Mouse (Mus musculus) cerebellum, adult 11-12 months (tissue): ENCODE measurements at regions not wholly inside any gene's neighbourhood (a gene's known extent, or its start where the extent isn't known, plus 50 kb on each side); places are given as distances from the start of the nearest gene placed in this dataset.
A peak's percentile ranks its signal among the peaks of the same experiment; 100 is the strongest.

Source experiments
- DNase-seq: peaks from one replicate; pipeline ENCODE4 v3.0.0; 2022

DNA sequence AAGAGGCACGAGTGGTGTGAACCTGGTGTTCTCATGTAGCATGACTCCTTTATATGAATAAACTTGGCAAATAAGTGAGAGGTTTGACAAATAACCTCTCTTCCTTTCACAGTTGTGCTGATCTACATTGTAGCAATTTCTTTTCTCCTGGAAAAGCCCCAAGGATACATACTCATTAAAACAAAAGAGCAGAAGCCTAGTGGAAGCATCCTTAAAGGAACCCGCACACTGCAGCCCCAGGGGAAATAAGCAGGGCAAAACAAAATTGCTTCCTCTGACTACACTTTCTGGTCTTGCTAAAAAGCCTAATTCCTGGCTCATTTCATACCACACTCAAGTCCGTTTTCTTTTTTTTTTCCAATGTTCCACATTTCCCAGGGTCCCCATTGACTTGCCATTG lies 72.7 kb upstream of the Gm10184 start:
- DNase-seq: no peak

DNA sequence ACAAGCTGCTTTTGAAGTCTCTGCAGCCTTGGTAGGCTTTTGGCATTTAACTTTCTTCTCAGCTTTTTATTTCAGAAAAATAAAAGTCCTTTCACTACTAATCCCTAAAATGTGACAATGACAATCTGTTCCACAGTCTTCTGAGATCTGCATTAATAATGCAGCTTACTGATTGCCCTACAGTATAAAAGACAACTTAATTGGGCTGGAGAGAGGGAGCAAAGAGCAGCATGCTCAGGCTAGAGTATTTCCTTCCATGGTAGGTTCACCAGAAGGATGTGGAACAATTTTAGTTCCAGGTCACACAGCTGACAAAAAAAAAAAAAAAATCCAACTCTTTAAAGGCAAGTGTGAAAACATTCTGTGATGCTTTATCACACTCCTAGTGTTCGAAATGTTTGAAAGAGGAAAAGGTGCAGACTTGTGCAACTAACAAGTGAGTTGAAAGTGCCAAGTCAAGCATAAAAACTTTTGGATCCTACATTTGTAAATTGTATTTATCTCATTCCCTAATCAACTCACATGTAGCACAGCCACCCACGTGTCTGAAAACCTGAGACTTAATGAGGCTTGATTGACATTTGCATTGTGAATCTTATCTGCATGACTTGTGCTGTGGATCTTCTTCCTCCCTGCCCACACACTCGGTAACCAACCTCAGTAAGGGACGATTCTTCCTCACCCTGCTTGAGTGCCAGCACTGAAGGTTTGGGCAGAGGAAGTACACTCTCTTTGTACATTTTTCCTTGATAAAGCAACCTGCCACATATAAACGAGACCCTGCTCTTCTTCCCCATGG lies 69.0 kb upstream of the Gm10184 start:
- DNase-seq: no peak

DNA sequence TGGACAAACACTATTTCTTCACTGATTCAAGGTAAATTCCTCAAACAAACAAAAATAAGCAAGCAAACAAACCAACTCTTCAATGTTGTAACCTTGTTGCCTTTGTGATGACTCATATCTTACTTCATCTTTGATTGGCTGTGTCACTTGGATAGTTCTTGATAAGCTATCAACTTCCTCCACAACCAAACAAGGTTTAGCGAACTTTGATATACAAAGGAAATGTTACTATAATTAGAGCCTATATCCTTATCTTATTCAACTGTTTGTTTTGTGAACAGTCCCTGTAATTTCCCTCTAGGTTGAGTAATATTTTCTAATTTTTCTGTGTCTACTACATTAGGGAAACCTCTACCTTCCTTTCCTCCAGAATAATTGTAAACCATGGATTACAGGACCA lies 52.8 kb upstream of the Gm10184 start:
- no peak for DNase-seq

DNA sequence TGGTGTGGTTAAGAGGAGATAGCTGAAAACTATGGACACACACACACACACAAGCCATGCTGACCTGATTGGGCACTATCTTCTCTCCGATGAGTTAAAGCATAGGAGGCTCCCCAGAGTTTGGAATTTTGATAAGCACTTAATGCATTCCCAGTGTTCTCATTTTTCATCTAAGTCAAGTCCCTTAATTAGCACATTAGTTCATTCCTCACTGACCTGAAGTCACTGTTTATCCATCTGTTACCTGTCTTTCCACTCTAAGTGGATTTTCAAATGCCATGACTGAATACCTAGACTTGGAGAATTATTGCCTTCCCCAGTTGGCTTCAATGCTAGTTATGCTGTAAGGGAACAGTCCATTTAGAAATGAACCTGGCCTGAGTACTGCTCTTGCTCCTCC lies 51.2 kb upstream of the Gm10184 start:
- no peak for DNase-seq

DNA sequence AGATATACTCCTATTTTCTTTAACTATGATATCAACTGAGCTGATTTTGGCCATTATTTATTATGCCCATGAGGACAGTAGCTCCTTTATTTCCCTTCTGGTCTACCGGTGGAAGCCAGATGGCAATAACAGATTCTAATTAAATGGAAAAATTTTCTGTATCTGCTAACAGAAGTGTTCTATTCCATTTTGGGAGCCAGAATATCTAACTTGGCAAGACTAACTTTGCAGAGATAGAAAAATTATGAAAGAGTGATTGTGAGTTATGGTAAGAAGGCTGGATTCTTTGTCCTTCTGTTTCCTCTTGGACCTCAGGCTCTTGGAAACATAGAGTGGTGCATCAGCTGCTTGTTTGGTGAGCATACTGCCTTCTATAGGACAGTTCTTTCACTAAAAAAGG lies 50.1 kb upstream of the Gm10184 start:
- DNase-seq: peak; percentile 19
